Mouse (Mus musculus) forebrain, embryonic 11.5 days (tissue): Measurements from ENCODE around the gene Msi2. TPM values are rescaled to one million over a fixed set of nuclear protein-coding genes. Genes with fewer than 3 reads are reported as not detected.

ENCODE experiments used
- ATAC-seq: fragments of 200-750 bp; cut with Nextera tagmentation; replicated peaks from 2 replicates; pipeline ENCODE4 v1.8.0; 2017; ENCODE audit warnings: moderate TSS enrichment; ENCODE audit not compliant: low FRiP score
- DNase-seq: peaks from one replicate; pipeline ENCODE4 v3.0.0-alpha.2; 2017; ENCODE audit warnings: low spot score
- H3K27ac ChIP-seq: fragments of 300-500 bp; sonication (generic); 2 replicates; pipeline ENCODE4 v1.5.1; 2014; ENCODE audit warnings: low read depth, low read length
- H3K27me3 ChIP-seq: fragments of 300-500 bp; sonication (generic); 2 replicates; pipeline ENCODE4 v1.6.1; 2014; ENCODE audit warnings: mild to moderate bottlenecking, low read length, mixed read lengths; ENCODE audit not compliant: control insufficient read depth, insufficient read depth
- H3K36me3 ChIP-seq: fragments of 300-500 bp; sonication (generic); 2 replicates; pipeline ENCODE4 v1.6.1; 2014; ENCODE audit warnings: mild to moderate bottlenecking, low read length, moderate library complexity, mixed read lengths; ENCODE audit not compliant: control insufficient read depth, insufficient read depth
- H3K4me1 ChIP-seq: fragments of 300-500 bp; sonication (generic); replicated peaks from 2 replicates; pipeline ENCODE4 v1.6.1; 2014; ENCODE audit warnings: low read length, mixed read lengths; ENCODE audit not compliant: control insufficient read depth, insufficient read depth
- H3K4me2 ChIP-seq: fragments of 300-500 bp; sonication (generic); 2 replicates; pipeline ENCODE4 v1.6.1; 2014; ENCODE audit warnings: low read depth, mild to moderate bottlenecking, low read length, moderate library complexity, mixed read lengths; ENCODE audit not compliant: severe bottlenecking
- H3K4me3 ChIP-seq: fragments of 300-500 bp; sonication (generic); 2 replicates; pipeline ENCODE4 v1.5.1; 2014; ENCODE audit warnings: low read depth, low read length
- H3K9ac ChIP-seq: fragments of 300-500 bp; sonication (generic); 2 replicates; pipeline ENCODE4 v1.6.1; 2014; ENCODE audit warnings: low read length
- H3K9me3 ChIP-seq: fragments of 300-500 bp; sonication (generic); 2 replicates; pipeline ENCODE4 v1.6.1; 2016; ENCODE audit warnings: low read length, mixed read lengths; ENCODE audit not compliant: control insufficient read depth
- WGBS: fragments of 180-500 bp; shearing (Covaris S2); extraction: QIAGEN DNeasy Blood & Tissue Kit; methylation state at CpG from one replicate; pipeline ENCODE4 v1.1.7; 2014; 5-methylcytosine and 5-hydroxymethylcytosine counted together
- polyA plus RNA-seq: library from polyadenylated mRNA; unstranded; fragments of >200 nt; fragmentation: Nextera tagmentation; extraction: Ambion mirVana; gene quantifications from 2 replicates; pipeline ENCODE4 v1.2.1, GENCODE M21; 2014

The Msi2 gene
- polyA plus RNA-seq, 1 experiment from 2014 or later = 26.2 TPM

DNA sequence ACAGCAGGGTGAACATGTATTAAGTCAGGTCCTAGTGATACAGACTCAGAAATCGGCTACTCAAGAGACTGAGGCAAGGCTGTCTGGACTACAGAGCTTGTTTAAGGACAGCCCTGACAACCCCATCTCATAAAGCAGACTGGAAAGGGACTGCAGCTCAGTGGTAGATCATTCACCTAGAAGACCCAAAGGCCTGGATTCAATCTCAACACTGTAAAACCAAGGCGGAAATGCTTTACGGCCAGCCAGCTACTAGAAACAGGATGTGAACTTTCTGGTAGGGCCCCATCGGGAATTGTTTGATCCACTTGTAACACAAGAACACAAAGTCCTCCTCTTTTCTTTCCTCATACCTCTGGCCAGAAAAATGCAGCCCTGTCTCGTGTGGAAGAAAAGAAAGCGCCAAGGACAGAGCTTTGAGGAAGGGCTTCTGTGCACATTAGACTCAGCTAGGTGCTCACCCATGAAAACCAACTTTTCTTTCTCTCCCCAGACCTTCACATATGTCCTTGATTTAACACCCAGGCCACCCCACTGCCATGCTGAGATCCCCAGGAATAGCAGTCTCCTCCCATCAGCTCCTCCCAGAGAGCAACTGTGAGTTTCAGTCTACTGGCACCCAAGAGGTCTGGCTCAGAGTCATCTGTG lies 162.3 kb downstream of the Msi2 start:
- Histone ChIP-seq H3K36me3 (no peaks in the 10 kb centered on the region; the same call in 1 of the 2 replicates), H3K27me3 (no peaks in the 10 kb centered on the region), H3K27ac (no peak overlapping the region; the same call in 1 of the 2 replicates), H3K4me1 (peaks cover 55% of the 10 kb centered on the region), H3K4me2 (no peak overlapping the region), H3K9ac (peak overlapping the region; percentile 6; the same call in 1 of the 2 replicates), H3K4me3 (no peak overlapping the region), H3K9me3 (no peaks in the 10 kb centered on the region)
- ATAC-seq (no peak), DNase-seq (no peak)
- 57% methylated on average over 6 of the region's 6 CpGs for WGBS

DNA sequence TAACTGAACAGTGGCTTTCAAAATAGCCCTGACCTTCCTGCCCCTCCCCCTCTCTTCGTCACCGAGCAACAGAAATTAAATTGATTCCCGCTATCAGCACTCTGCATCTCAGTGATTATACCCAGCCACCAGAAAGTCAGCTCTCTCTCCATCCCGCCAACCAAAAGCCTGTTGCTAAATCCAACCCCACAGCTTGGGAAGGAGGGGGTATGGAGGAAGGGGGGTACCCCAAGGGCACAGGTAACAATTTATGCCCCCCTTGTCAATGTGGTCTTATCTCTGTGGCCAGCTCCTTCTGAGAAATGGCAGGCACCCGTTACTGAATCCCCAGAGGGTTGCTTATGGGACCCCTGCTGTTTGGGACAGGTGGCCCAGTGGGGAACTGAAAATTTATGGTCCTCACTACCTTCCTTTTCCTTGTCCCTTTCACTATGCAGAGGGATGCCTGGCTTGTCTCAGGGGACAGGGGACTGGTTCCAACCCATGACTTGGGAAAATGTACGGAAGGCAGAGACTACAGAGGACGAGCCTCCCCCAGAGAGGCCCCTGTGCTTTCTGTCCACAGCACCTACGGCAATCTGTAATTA lies 163.0 kb downstream of the Msi2 start:
- H3K4me2 ChIP-seq = no peak overlapping the region

GRCm38 (mm10) chr11:88553521-88554310 lies 164.6 kb downstream of the Msi2 start:
- DNase-seq (no peak), ATAC-seq (no peak)
- no peaks in the 10 kb centered on the region for H3K27me3 ChIP-seq
- no peak overlapping the region for H3K4me3 ChIP-seq
- no peaks in the 10 kb centered on the region; the same call in 1 of the 2 replicates for H3K36me3 ChIP-seq
- WGBS = 67% methylated on average over 11 of the region's 11 CpGs
- no peaks in the 10 kb centered on the region for H3K9me3 ChIP-seq
- peaks cover 73% of the 10 kb centered on the region for H3K4me1 ChIP-seq
- H3K4me2 ChIP-seq = no peak overlapping the region
- 0 out of 2 replicates have a peak overlapping the region, but pooled peaks have one; percentile 42 for H3K27ac ChIP-seq
- no peak overlapping the region for H3K9ac ChIP-seq

More for the DNA sequence above, 163.0 kb downstream of the Msi2 start:
- H3K4me3 ChIP-seq = no peak overlapping the region
- H3K36me3 ChIP-seq = no peaks in the 10 kb centered on the region; the same call in 1 of the 2 replicates
- no peaks in the 10 kb centered on the region for H3K27me3 ChIP-seq
- H3K9ac ChIP-seq = peak overlapping the region; percentile 6; the same call in 1 of the 2 replicates
- peaks cover 61% of the 10 kb centered on the region for H3K4me1 ChIP-seq
- DNase-seq (no peak), ATAC-seq (no peak)
- H3K27ac ChIP-seq = no peak overlapping the region; the same call in 1 of the 2 replicates
- H3K9me3 ChIP-seq = no peaks in the 10 kb centered on the region
- WGBS = 61% methylated on average over 8 of the region's 8 CpGs

GRCm38 (mm10) chr11:88552987-88553386 lies 165.3 kb downstream of the Msi2 start:
- Histone ChIP-seq H3K9me3 (no peaks in the 10 kb centered on the region), H3K36me3 (no peaks in the 10 kb centered on the region; the same call in 1 of the 2 replicates), H3K4me2 (no peak overlapping the region), H3K9ac (peak overlapping the region; percentile 9; the same call in 1 of the 2 replicates), H3K27me3 (no peaks in the 10 kb centered on the region), H3K4me1 (peaks cover 72% of the 10 kb centered on the region), H3K27ac (0 out of 2 replicates have a peak overlapping the region, but pooled peaks have one; percentile 42), H3K4me3 (no peak overlapping the region)
- DNase-seq (peak; percentile 72), ATAC-seq (peak; percentile 31; the same call in 1 of the 2 replicates)
- 21% methylated on average over 8 of the region's 8 CpGs for WGBS

- 65% methylated on average over 6 of the region's 6 CpGs for WGBS
- no peaks in the 10 kb centered on the region; the same call in 1 of the 2 replicates for H3K36me3 ChIP-seq
- H3K4me1 ChIP-seq = peaks cover 72% of the 10 kb centered on the region
Observed at GRCm38 (mm10) chr11:88552385-88552784, 165.9 kb downstream of the Msi2 start.

GRCm38 (mm10) chr11:88551034-88551433 lies 167.3 kb downstream of the Msi2 start:
- 0 out of 2 replicates have a peak overlapping the region, but pooled peaks have one; percentile 3 for H3K9ac ChIP-seq

More at GRCm38 (mm10) chr11:88552385-88552784, 165.9 kb downstream of the Msi2 start:
- Histone ChIP-seq H3K9me3 (no peaks in the 10 kb centered on the region), H3K4me3 (no peak overlapping the region), H3K9ac (no peak overlapping the region), H3K4me2 (no peak overlapping the region), H3K27ac (no peak overlapping the region), H3K27me3 (no peaks in the 10 kb centered on the region)
- no peak for DNase-seq
- no peak for ATAC-seq

DNA sequence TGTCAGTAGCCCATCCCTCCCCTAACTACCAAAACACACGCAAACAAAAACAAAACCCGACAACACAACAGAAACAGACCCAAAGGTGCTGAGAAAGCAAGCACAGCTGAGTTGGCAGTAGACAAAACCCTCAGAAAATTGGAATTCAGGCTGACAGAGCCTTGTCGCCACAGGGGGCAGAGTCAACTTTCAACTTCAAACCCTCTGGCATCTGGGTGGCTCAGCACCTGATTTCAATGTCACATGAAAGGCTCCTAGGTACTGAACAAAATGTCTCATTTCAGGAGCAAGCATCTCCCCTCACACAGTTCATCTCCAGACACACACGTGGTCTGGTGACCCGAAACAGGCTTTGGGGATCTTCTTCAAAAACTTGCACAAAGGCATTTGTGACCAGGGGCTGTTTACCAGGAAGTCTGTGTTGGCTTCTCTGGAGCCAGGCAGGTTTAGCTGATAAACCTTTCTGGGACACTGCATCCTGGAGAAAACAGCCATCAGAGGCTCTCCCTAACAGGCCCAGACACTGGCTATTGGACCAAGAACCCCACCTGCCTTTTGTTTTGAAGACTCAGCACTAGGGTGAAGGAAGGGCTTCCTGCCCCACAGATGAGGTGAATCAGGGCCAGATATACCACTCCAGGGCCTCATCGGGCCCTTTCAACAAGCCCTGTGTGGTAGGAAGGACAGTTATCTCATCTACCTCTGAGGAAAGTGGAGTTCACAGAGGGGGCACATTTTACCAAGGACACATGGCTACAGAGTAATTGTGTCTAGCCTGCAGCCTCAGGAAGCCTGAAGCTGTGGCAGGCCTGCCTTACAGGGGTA lies 168.0 kb downstream of the Msi2 start:
- H3K4me1 ChIP-seq = peaks cover 65% of the 10 kb centered on the region
- no peaks in the 10 kb centered on the region for H3K9me3 ChIP-seq
- DNase-seq = no peak
- H3K27me3 ChIP-seq = no peaks in the 10 kb centered on the region
- peak overlapping the region; percentile 7; the same call in 1 of the 2 replicates for H3K9ac ChIP-seq
- H3K36me3 ChIP-seq = no peaks in the 10 kb centered on the region; the same call in 1 of the 2 replicates
- H3K4me2 ChIP-seq = no peak overlapping the region
- H3K4me3 ChIP-seq = no peak overlapping the region
- 45% methylated on average over 6 of the region's 6 CpGs for WGBS
- peak overlapping the region; percentile 59 for H3K27ac ChIP-seq
- no peak for ATAC-seq

More at GRCm38 (mm10) chr11:88551034-88551433, 167.3 kb downstream of the Msi2 start:
- H3K4me3 ChIP-seq = no peak overlapping the region
- no peak for ATAC-seq
- peak overlapping the region; percentile 59; the same call in 1 of the 2 replicates for H3K27ac ChIP-seq
- peaks cover 70% of the 10 kb centered on the region for H3K4me1 ChIP-seq
- H3K9me3 ChIP-seq = no peaks in the 10 kb centered on the region
- no peaks in the 10 kb centered on the region; the same call in 1 of the 2 replicates for H3K36me3 ChIP-seq
- 15% methylated on average over 3 of the region's 3 CpGs for WGBS
- no peak overlapping the region for H3K4me2 ChIP-seq
- DNase-seq = peak; percentile 60
- H3K27me3 ChIP-seq = no peaks in the 10 kb centered on the region
